Mouse (Mus musculus) c-Kit-positive CD71-negative TER-119-negative erythroid progenitor cells, embryonic 14.5 days (primary cell): ENCODE measurements at regions not wholly inside any gene's neighbourhood (a gene's known extent, or its start where the extent isn't known, plus 50 kb on each side); places are given as distances from the start of the nearest gene placed in this dataset.

ENCODE experiments used
- DNase-seq: peaks from one replicate; pipeline ENCODE4 v3.0.0-alpha.2; 2013; ENCODE audit warnings: low read depth

DNA sequence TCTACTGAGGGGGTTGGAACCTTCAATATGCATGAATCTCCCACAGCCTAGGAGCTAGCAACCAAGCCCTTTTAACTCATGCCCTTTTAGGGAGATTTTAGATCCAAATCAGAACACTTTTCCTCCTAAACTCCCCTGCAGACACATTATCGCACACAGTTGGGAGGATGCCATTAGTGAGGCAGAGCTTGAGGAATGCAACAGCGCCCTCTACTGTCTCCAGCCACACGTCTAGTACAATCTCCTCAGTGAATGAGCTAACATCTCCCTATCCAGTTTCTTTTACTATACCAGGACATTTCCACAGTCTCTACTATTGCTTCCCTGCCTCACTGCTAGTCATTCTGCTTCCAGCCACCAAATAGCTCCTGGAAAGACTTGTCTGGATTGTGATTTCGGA is 59.3 kb downstream of the 1700080O16Rik start:
- peak; percentile 25 for DNase-seq

DNA sequence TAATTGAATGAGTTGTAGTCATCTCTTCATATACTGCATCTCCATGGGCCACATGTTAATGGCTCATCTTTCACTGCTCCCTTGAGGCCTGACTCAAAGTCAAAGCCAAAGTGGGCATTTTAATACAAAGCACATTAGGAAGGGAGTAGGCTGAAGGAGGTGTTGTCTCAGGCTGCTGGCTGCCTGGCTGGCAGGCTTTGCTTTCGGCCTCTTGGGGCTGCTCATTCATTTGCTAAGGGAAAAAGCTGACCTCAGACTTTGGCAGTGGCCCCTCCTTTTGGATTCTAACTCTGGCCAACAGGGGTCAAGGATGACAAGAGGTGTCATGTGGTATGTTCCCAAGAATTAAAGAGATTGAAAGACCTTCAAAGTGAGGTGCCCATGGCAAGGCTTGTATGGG is 61.0 kb downstream of the 1700080O16Rik start:
- DNase-seq, result no peak

DNA sequence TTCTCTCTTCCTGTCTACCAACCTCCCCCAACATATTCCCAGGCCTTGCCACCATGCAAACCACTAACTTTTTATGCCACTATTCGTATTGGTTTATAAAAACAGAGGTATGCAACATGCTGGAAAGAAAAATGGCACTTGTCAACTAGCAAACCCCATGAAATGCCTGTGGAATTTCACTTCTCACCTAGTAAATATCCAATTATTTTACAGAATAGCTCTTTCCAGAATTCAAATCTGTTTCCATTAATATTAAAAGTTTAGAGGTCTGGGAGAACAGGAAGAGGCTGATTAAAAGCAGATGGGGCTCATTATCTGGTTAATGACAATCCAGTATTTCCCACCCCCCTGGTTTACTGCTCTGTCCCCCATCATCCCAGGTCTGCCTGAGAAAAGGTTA is 62.0 kb downstream of the 1700080O16Rik start:
- no peak for DNase-seq

DNA sequence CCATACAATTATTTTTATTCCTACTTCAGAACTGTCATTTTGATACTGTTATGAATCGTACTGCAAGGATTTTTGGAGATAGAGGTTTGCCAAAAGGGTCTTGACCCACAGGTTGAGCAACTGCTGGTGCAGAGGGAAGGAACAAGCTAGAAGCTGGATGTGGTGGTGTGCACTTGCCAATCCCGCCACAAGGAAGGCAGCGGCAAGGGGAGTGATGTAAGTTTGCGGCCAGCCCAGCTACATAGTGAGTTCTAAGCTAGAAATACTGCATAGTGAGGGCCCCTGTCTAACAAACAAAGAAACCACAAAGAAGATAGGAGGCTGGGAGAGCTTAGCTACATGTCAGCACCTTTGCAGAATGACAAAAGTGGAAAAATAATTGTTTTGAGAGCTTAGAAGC is 74.1 kb downstream of the 1700080O16Rik start:
- no peak for DNase-seq

DNA sequence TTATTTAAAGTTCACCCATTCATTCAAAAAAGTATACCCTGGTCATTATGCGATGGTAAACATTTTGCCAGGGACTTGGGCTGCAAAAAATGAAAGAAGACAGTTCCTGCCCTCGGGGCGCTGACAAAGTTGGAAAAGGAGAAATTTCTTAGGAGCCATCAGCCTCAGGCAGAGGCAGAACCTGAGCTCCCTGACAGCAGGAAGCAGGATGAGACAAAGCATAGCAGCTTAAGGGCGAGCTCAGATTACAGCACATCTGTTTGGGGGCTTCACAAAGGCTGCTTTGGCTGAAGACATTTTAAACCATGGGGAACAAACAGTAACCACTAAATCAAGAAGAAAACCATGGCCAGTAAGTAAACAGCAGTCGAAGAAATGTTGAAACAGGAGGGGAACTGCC is 75.5 kb downstream of the 1700080O16Rik start:
- no peak for DNase-seq

DNA sequence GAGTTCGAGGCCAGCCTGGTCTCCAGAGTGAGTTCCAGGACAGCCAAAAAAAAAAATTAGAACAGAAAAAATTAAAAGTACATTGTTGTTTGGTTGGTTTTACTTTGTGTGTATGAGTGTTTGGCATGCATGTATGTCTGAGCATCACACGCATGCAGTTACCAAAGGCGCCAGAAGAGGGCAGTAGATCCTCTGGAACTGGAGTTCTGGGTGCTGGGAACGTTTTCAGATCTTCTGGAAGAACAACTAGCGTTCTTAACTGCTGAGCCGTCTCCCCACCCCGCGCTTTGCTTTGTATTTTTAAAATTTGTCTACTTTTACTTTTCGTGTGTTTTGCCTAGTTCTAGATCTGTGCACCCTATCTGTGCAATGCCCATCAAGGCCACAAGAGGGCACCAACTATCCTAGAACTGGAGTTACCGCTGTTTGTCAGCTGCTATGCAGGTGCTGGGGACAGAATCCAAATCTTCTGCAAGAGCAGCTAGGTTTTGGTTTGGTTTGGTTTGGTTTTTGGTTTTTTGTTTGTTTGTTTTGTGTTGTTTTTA is 76.9 kb downstream of the 1700080O16Rik start:
- no peak for DNase-seq

DNA sequence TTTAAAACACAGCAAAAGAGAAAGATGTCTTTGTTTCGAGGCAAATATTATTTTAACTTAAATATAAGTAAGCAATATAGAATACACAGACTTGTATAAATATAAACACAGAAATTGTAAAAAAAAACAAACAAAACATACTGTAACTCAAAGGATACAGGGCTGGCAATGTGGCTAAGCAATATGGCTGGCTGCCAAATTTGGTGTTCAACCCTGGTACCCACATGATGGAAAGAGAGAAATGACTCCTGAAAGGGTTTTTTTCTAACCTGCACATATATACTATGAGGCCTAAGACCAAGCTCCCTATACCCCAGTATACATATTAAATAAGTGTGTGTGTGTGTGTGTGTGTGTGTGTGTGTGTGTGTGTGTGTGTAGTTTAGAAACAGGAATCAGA is 79.9 kb downstream of the 1700080O16Rik start:
- no peak for DNase-seq

DNA sequence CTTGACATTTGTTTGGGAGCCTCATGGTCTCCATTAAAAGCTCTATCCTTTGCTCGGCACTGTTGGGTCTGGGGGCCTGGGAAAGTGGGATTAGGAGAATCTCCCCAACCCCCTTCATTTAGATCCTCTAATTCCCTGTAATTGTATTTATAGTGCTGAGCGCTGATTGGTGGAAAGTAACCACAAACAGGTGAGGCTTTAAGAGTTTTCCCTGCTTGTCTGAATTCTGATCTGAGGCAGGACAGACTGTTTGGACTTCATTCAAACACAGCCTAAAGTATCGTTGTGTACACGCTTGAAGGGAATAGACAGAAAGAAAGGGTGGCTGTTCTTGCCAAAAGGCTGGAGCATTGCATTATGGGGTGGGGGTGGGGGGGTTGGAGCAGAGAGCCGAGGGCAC is 85.1 kb upstream of the Usp26 start:
- DNase-seq, result no peak
